Mouse (Mus musculus): ENCODE results near the gene Prl2c3. TPM values are rescaled to one million over a fixed set of nuclear protein-coding genes. Genes with fewer than 3 reads are reported as not detected.
"Not testable (repeated sequence)": the region's sequence is repeated elsewhere in the genome, so short reads cannot be mapped to it uniquely, and the experiment has no call there.

The Prl2c3 gene
- polyA plus RNA-seq (2015; fragmentation: Nextera tagmentation; extraction: Ambion mirVana) = not detected in 2 replicates

GRCm38 (mm10) chr13:12799979-12800378, at the start of gene Prl2c3:
Gene Prl2c3, minus strand, starts transcription at chr13:12800079.
- H3K4me2 ChIP-seq (ENCODE audit: low read length); H3K27ac ChIP-seq (ENCODE audit: low read length); H3K9me3 ChIP-seq (ENCODE audit: control insufficient read depth, low read length); H3K4me3 ChIP-seq (replicated peaks; ENCODE audit: low read length); H3K4me1 ChIP-seq (replicated peaks; ENCODE audit: control insufficient read depth, insufficient read depth, low read length); ATAC-seq; H3K9ac ChIP-seq (replicated peaks; ENCODE audit: low read depth, low read length); H3K27me3 ChIP-seq (replicated peaks; ENCODE audit: control insufficient read depth, insufficient read depth, low read length); H3K36me3 ChIP-seq (ENCODE audit: control insufficient read depth, insufficient read depth): not testable (repeated sequence)
- WGBS = 68% methylated on average over 3 of the region's 3 CpGs

- peaks cover 14% of the 10 kb centered on the region for H3K9me3 ChIP-seq (ENCODE audit: control insufficient read depth, low read length)
- not testable (repeated sequence) for H3K27ac ChIP-seq (ENCODE audit: low read length); H3K27me3 ChIP-seq (replicated peaks; ENCODE audit: control insufficient read depth, insufficient read depth, low read length); H3K4me1 ChIP-seq (replicated peaks; ENCODE audit: control insufficient read depth, insufficient read depth, low read length); ATAC-seq; H3K4me3 ChIP-seq (replicated peaks; ENCODE audit: low read length); H3K4me2 ChIP-seq (ENCODE audit: low read length); H3K36me3 ChIP-seq (ENCODE audit: control insufficient read depth, insufficient read depth); H3K9ac ChIP-seq (replicated peaks; ENCODE audit: low read depth, low read length)
- 81% methylated on average over 4 of the region's 4 CpGs for WGBS
These were observed 48.4 kb upstream of the Prl2c3 start for GRCm38 (mm10) chr13:12848254-12848653.

- H3K9ac ChIP-seq (replicated peaks; ENCODE audit: low read depth, low read length); H3K36me3 ChIP-seq (ENCODE audit: control insufficient read depth, insufficient read depth); H3K4me3 ChIP-seq (replicated peaks; ENCODE audit: low read length); H3K4me1 ChIP-seq (replicated peaks; ENCODE audit: control insufficient read depth, insufficient read depth, low read length); H3K4me2 ChIP-seq (ENCODE audit: low read length); H3K27me3 ChIP-seq (replicated peaks; ENCODE audit: control insufficient read depth, insufficient read depth, low read length); ATAC-seq; H3K27ac ChIP-seq (ENCODE audit: low read length): not testable (repeated sequence)
- 86% methylated on average over 1 of the region's 1 CpGs for WGBS
- peaks cover 11% of the 10 kb centered on the region for H3K9me3 ChIP-seq (ENCODE audit: control insufficient read depth, low read length)
These were observed 44.8 kb upstream of the Prl2c3 start for GRCm38 (mm10) chr13:12844701-12845100.

GRCm38 (mm10) chr13:12837546-12837945, 37.7 kb upstream of the Prl2c3 start:
- WGBS = 74% methylated on average over 2 of the region's 2 CpGs
- ATAC-seq = not testable (repeated sequence)

GRCm38 (mm10) chr13:12831769-12832168, 31.9 kb upstream of the Prl2c3 start:
- H3K9me3 ChIP-seq (ENCODE audit: control insufficient read depth, low read length) = peaks cover 37% of the 10 kb centered on the region

More at GRCm38 (mm10) chr13:12837546-12837945, 37.7 kb upstream of the Prl2c3 start:
- H3K4me2 ChIP-seq (ENCODE audit: low read length); H3K4me1 ChIP-seq (replicated peaks; ENCODE audit: control insufficient read depth, insufficient read depth, low read length); H3K4me3 ChIP-seq (replicated peaks; ENCODE audit: low read length); H3K27me3 ChIP-seq (replicated peaks; ENCODE audit: control insufficient read depth, insufficient read depth, low read length); H3K27ac ChIP-seq (ENCODE audit: low read length); H3K9ac ChIP-seq (replicated peaks; ENCODE audit: low read depth, low read length); H3K36me3 ChIP-seq (ENCODE audit: control insufficient read depth, insufficient read depth): not testable (repeated sequence)
- peaks cover 16% of the 10 kb centered on the region for H3K9me3 ChIP-seq (ENCODE audit: control insufficient read depth, low read length)

GRCm38 (mm10) chr13:12829031-12829430, 29.2 kb upstream of the Prl2c3 start:
- Histone ChIP-seq H3K27ac (ENCODE audit: low read length) (no peak overlapping the region), H3K9ac (replicated peaks; ENCODE audit: low read depth, low read length) (no peak overlapping the region), H3K36me3 (ENCODE audit: control insufficient read depth, insufficient read depth) (peaks cover 2% of the 10 kb centered on the region; the same call in 1 of the 2 replicates), H3K27me3 (replicated peaks; ENCODE audit: control insufficient read depth, insufficient read depth, low read length) (no peaks in the 10 kb centered on the region), H3K4me3 (replicated peaks; ENCODE audit: low read length) (no peak overlapping the region), H3K4me1 (replicated peaks; ENCODE audit: control insufficient read depth, insufficient read depth, low read length) (no peaks in the 10 kb centered on the region), H3K4me2 (ENCODE audit: low read length) (no peak overlapping the region), H3K9me3 (ENCODE audit: control insufficient read depth, low read length) (peaks cover 35% of the 10 kb centered on the region)
- 84% methylated on average over 5 of the region's 5 CpGs for WGBS
- ATAC-seq = no peak

More at GRCm38 (mm10) chr13:12831769-12832168, 31.9 kb upstream of the Prl2c3 start:
- Histone ChIP-seq H3K9ac (replicated peaks; ENCODE audit: low read depth, low read length) (no peak overlapping the region), H3K4me1 (replicated peaks; ENCODE audit: control insufficient read depth, insufficient read depth, low read length) (no peaks in the 10 kb centered on the region), H3K4me2 (ENCODE audit: low read length) (no peak overlapping the region), H3K36me3 (ENCODE audit: control insufficient read depth, insufficient read depth) (peaks cover 2% of the 10 kb centered on the region; the same call in 1 of the 2 replicates), H3K4me3 (replicated peaks; ENCODE audit: low read length) (no peak overlapping the region), H3K27me3 (replicated peaks; ENCODE audit: control insufficient read depth, insufficient read depth, low read length) (no peaks in the 10 kb centered on the region), H3K27ac (ENCODE audit: low read length) (no peak overlapping the region)
- 77% methylated on average over 2 of the region's 2 CpGs for WGBS
- no peak for ATAC-seq

GRCm38 (mm10) chr13:12824500-12825176, 24.8 kb upstream of the Prl2c3 start:
- not testable (repeated sequence) for H3K27ac ChIP-seq (ENCODE audit: low read length); H3K4me3 ChIP-seq (replicated peaks; ENCODE audit: low read length); H3K36me3 ChIP-seq (ENCODE audit: control insufficient read depth, insufficient read depth); H3K27me3 ChIP-seq (replicated peaks; ENCODE audit: control insufficient read depth, insufficient read depth, low read length); H3K9ac ChIP-seq (replicated peaks; ENCODE audit: low read depth, low read length); H3K4me2 ChIP-seq (ENCODE audit: low read length); ATAC-seq; H3K4me1 ChIP-seq (replicated peaks; ENCODE audit: control insufficient read depth, insufficient read depth, low read length)
- H3K9me3 ChIP-seq (ENCODE audit: control insufficient read depth, low read length) = peaks cover 16% of the 10 kb centered on the region
- 66% methylated on average over 4 of the region's 4 CpGs for WGBS

GRCm38 (mm10) chr13:12813734-12814424, 14.0 kb upstream of the Prl2c3 start:
- not testable (repeated sequence) for H3K9ac ChIP-seq (replicated peaks; ENCODE audit: low read depth, low read length); H3K9me3 ChIP-seq (ENCODE audit: control insufficient read depth, low read length); H3K27ac ChIP-seq (ENCODE audit: low read length); H3K4me3 ChIP-seq (replicated peaks; ENCODE audit: low read length); H3K4me2 ChIP-seq (ENCODE audit: low read length); H3K36me3 ChIP-seq (ENCODE audit: control insufficient read depth, insufficient read depth); H3K4me1 ChIP-seq (replicated peaks; ENCODE audit: control insufficient read depth, insufficient read depth, low read length); H3K27me3 ChIP-seq (replicated peaks; ENCODE audit: control insufficient read depth, insufficient read depth, low read length); ATAC-seq
- 81% methylated on average over 5 of the region's 5 CpGs for WGBS

GRCm38 (mm10) chr13:12809591-12809990, 9.7 kb upstream of the Prl2c3 start:
- no peak for ATAC-seq
- no peaks in the 10 kb centered on the region for H3K27me3 ChIP-seq (replicated peaks; ENCODE audit: control insufficient read depth, insufficient read depth, low read length)
- H3K9me3 ChIP-seq (ENCODE audit: control insufficient read depth, low read length) = peaks cover 6% of the 10 kb centered on the region; the same call in 1 of the 2 replicates
- H3K27ac ChIP-seq (ENCODE audit: low read length) = no peak overlapping the region
- H3K4me3 ChIP-seq (replicated peaks; ENCODE audit: low read length) = no peak overlapping the region
- no peaks in the 10 kb centered on the region for H3K4me1 ChIP-seq (replicated peaks; ENCODE audit: control insufficient read depth, insufficient read depth, low read length)
- no peak overlapping the region for H3K4me2 ChIP-seq (ENCODE audit: low read length)
- WGBS = 59% methylated on average over 2 of the region's 2 CpGs
- H3K9ac ChIP-seq (replicated peaks; ENCODE audit: low read depth, low read length) = no peak overlapping the region
- no peaks in the 10 kb centered on the region for H3K36me3 ChIP-seq (ENCODE audit: control insufficient read depth, insufficient read depth)
